Mouse (Mus musculus) kidney, postnatal 4 days (tissue): ENCODE results near the gene Galnt9.

Experiments used
- DNase-seq, 2 experiments: peaks; one replicate each; pipeline ENCODE4 v3.0.0; 2021; ENCODE audit warnings: mixed read lengths in 2 of 2

Gene Galnt9

DNA sequence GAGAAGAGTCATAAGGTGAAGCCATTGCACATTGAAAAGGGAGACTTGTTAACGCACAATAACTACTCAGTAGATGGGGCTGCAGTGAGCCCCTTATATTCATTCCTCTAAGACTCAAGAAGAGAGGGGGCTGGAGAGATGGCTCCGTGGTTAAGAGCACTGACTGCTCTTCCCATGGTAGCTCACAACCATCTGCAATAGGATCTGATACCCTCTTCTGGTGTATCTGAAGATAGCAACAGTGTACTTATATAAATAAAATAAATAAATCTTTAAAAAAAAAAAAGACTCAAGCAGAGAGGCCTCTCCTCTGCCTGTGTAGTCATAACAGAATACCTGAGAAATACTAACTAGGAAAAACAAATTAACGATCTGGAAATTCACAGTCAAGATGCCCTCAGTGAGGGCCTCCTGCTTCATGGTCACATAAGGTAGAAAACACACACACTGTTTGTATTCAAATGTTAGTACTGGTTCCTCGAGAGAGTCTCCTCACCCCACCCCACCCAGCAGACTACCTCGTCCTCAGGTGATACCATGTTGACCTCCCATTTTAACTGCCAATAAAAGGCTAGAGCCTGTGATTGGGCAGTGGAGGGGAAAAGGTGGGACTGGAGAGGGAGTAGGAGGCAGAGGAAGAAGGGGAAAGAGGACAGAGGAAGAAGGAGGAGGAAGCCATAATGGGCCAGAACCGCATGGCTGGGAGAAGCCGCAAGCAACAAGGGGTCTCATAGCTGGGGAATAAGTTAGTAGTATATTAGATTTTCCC is 94.3 kb downstream of the Galnt9 start:
- DNase-seq = no peak

DNA sequence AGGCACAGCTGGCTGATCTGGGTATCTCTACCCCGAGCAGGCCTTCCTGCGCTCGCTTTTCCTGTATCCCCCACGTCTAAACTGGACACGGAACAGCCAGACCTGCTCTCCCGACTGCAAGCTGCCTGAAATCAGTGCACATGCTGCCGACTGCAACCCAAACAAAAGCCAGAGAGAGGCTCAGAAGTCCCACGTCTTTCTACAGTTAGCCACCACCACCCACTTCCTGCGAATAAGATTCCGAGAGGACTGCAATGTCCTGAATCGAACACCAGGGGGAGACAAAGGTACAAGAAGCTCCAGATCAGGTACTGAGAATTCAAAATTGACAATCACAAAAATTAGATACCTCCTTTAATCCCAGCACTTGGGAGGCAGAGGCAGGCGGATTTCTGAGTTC is 95.3 kb downstream of the Galnt9 start:
- DNase-seq = peak; percentile 80 to 83

DNA sequence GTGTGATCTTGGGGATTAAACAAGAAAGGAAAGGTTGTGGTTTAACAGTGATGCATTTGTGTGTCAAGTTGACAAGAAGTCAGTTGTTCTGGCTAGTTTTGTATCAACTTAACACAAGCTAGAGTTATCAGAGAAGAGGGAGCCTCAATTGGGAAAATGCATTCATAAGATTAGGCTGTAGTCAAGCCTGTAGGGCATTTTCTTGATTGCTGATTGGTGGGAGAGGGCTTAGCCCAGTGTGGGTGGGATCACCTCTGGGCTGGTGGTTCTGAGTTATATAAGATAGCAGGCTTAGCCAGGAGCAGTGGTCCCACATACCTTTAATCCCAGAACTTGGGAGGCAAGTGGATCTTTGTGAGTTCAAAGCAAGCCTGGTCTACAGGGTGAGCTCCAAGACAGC is 102.2 kb downstream of the Galnt9 start:
- no peak for DNase-seq

DNA sequence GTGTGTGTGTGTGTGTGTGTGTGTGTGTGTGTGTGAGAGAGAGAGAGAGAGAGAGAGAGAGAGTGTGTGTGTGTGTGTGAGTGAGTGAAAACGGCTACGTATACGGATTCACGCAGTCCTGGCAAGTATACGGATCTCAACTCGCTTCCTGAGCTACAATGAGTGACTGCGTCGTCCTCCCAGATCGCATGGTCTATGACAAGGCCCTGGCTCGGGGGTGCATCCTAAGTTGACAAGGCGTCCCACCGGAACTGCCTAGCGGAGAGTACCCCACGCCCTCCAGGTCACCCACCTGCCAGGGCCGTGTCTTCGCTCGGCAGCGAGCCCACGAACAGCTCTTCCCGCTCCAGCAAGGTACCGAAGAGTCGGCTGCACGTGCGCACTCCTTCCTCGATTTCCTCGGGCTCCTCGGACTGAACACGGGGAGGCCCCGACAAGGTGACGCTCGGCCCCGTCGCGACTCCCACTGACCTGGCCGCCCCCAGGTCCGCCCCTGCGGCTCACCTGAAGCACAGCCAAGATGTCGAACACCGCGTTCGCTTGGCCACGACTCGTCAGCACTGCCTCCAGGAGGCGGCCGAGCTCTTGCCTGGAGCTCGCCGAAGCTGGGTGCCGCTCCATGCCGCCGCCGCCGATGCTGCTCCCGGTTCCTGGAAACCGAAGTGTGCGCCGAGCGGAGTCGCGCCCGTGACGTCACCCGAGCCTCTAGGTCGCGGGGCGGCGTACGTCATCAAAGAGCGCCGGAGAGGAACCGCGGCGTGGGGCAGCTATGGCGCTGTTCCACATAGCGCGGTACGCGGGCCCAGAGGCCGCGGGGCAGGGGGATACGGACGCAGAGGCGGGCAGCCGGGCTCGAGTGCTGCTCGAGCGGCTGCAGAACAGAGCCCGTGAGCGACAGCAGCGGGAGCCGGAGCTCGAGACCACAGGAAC is 108.8 kb downstream of the Galnt9 start, which contains the start of the genes Noc4l and Ddx51:
Noc4l (minus strand) TSS at position 699 of the 930 bp plus-strand sequence.
Ddx51 (plus strand) TSS at position 733 of the 930 bp plus-strand sequence.
- peak; percentile 99 for DNase-seq

DNA sequence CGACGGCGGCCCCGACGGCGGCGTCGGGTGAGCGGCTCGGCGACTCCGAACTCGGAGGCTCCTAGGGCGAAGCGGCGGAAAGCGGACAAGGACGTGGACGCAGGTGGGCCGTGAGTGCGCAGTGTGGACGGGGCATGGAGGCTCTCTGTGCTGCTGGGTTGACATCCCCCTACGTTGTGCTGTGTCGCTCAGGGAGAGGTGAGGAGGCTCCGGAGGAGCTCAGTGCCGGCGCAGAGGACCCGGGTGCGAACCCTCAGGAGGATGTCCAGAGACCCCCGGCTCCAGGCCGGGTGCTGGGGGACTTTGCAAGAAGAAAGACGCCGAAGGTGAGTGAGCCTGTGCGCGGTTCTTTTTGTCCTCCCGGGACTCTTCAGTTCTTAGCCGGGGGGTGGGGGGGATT is 109.5 kb downstream of the Galnt9 start:
- no peak for DNase-seq

DNA sequence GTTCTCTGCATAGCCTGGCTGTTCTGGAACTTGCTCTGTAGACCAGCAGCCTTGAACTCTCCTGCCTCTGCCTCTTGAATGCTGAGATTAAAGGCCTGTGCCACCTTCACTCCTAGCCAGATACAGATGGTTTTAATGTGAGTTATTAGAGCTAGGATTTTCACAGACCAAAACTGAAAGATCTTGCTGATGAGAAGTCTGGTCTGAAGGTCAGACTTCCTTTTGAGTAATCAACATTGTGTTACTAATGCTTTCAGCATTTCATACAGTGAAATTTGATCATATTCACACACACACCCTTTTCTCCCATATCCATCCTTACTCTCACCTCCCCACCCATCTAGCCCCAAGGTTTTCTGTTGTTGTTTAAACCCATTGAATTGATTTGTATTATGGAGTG is 115.5 kb downstream of the Galnt9 start:
- DNase-seq = no peak

DNA sequence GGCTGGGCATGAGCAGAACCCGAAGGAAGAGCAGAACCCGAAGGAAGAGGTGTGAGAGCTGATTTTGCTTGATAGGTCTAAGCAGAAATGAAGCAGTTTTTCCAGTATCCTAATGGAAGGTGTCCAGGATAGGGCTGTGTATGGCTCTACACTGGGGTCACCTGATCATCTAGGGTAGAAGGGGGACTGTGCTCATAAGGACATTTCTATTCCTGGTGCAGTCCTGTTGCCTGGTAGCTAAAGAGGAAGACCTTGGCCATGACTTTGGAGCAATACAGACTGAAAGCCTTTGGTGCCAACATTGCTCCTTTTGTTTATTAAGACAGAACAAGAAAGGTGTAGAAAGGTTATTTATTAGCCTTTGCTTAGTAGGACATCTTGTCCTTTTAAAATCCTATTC is 119.9 kb downstream of the Galnt9 start:
- no peak for DNase-seq

DNA sequence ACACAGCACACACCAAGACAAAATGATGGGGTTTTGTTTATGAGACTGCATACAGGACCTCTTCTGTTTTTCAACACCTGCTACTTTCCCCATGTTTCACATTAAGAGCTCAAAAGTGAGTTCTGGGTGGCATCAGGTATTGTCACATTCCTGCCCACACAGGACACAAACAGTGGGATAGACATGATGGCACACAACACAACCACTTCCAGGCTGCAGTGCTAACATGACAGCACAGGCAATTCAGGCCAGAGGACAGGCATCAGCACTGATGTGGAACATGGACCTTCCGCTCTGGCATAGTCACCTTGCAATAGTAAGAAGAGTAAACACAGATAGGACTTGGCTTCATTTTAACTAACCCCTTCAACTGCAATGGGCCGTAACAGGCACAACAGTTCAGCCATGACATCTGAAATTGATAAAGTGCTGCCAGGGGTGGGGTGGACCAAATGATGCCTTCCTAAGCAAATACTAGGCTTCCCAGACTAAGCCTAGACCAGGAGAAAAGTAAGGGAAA is 120.7 kb downstream of the Galnt9 start:
- DNase-seq = no peak

DNA sequence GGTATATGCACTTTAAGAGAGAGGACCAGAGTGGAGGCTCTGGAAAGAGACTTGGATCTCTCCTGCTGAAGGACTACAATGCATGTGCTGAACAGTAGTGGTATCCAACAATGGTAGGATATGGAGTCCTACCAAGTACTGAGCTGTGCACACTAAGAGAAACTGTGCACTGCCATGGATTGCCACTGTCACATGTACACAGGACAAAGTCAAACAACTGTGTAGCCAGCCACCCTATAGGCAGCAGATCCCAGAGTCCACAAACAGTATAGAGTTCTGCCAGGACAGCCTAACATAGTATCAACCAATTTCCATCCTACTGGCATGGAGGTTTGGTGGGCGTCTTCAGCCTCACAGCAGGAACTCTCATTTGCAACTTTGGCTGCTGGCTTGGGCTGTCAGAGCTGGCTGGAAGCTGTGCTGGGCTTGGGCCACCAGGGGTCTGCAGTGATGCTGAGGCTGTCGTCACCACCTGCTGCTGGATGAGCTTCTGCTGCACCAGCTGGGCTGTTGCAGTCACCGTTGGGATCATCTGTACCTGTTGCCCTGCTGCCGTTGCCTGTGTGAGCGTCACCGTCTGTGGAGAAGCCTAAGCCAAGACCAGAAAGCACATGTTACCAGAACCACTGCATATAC is 121.4 kb downstream of the Galnt9 start:
- DNase-seq = no peak
